Mouse (Mus musculus) kidney, adult 2 months (tissue): ENCODE measurements around the gene Iscu. TPM values are rescaled to one million over a fixed set of nuclear protein-coding genes. Genes with fewer than 3 reads are reported as not detected.
A peak's percentile ranks its signal among the peaks of the same experiment; 100 is the strongest.

Experiments used
- DNase-seq: peaks from one replicate; pipeline ENCODE4 v3.0.0; 2021
- H3K27ac ChIP-seq: fragments of 200-500 bp; 2 replicates; pipeline ENCODE4 v1.5.1; 2012; ENCODE audit warnings: low read depth, low read length, control low read depth, inconsistent platforms; ENCODE audit not compliant: insufficient read depth
- H3K27me3 ChIP-seq: fragments of 200-500 bp; replicated peaks from 2 replicates; pipeline ENCODE4 v1.6.1; 2012; ENCODE audit warnings: mild to moderate bottlenecking, moderate library complexity, low read length, inconsistent platforms; ENCODE audit not compliant: control insufficient read depth, insufficient read depth
- H3K36me3 ChIP-seq: fragments of 200-500 bp; 2 replicates; pipeline ENCODE4 v1.6.1; 2012; ENCODE audit warnings: mild to moderate bottlenecking, moderate library complexity, low read length, inconsistent platforms; ENCODE audit not compliant: control insufficient read depth, insufficient read depth
- H3K4me1 ChIP-seq: fragments of 200-500 bp; 2 replicates; pipeline ENCODE4 v1.6.1; 2011; ENCODE audit warnings: low read length; ENCODE audit not compliant: control insufficient read depth, insufficient read depth
- H3K4me3 ChIP-seq: fragments of 200-500 bp; 2 replicates; pipeline ENCODE4 v1.5.1; 2011; ENCODE audit warnings: mild to moderate bottlenecking, low read depth, low read length, control low read depth; ENCODE audit not compliant: insufficient read depth
- CTCF ChIP-seq: fragments of 200-500 bp; conservative IDR thresholded peaks from 2 replicates; pipeline ENCODE4 v1.5.1; 2011; ENCODE audit warnings: low read depth, mild to moderate bottlenecking, control low read depth, low read length, moderate library complexity, mixed read lengths; ENCODE audit not compliant: insufficient read depth, insufficient read length
- POLR2A ChIP-seq: fragments of 200-500 bp; IDR thresholded peaks from one replicate; pipeline ENCODE4 v1.6.1; 2011; ENCODE audit warnings: low read depth, low read length, control low read depth
- WGBS: fragments of 180-500 bp; shearing (Covaris S2); methylation state at CpG from one replicate; pipeline ENCODE4 v1.1.7; 2018; 5-methylcytosine and 5-hydroxymethylcytosine counted together
- polyA plus RNA-seq: library from polyadenylated mRNA; depleted of rRNA; stranded (reverse); fragments of >200 nt; gene quantifications from 2 replicates; pipeline ENCODE4 v1.2.3, GENCODE M21; 2012

The Iscu gene
- polyA plus RNA-seq, 1 experiment: 370 TPM

DNA sequence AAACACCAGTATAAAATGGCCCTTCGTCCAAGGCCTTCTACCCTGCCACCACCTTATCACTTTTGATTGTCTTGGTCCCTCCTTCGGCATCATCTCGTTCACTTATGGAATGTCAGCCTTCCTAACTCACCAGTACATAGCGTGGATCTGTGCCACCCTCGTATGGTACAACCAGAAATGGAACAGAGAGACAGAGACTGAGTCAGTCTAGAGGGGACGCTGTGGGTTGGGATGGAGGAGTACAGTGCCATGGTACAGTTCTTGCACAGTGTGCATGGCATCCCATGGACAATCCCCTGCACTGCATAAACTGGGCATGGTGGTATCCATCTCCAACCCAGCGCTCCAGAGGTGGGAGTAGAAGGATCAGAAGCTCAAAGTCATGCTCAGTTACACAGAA lies 43.9 kb upstream of the Iscu start:
- no peaks in the 10 kb centered on the region for H3K4me1 ChIP-seq
- TF ChIP-seq POLR2A (no peak), CTCF (no peak)
- no peak for DNase-seq
- H3K36me3 ChIP-seq: no peaks in the 10 kb centered on the region
- H3K27ac ChIP-seq: no peak overlapping the region
- H3K27me3 ChIP-seq: no peaks in the 10 kb centered on the region
- WGBS: 85% methylated on average over 7 of the region's 7 CpGs
- H3K4me3 ChIP-seq: no peak overlapping the region

DNA sequence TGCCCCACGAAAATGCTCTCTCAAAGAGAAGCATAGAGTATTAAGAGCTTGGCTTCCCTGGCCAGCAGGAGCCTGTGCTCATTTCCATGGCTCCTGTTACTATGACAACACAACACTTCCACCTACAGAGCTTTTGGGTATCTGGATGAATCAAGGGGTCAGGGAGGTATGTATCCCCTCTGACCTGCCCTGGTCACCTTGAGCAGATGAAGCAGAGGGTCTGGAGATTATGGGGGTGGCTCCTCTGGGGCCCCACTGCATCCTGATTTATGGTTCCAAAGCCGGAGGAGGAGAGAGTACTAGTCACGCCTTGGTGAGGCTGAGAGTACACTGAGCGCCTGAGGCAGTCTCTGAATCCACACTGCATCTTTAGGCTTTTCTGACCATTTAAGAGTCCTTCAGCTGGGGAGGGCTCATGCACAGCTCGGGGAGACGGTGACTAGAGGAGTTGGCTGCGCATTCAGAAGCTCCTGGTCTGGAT lies 41.9 kb upstream of the Iscu start:
- Histone ChIP-seq H3K4me1 (no peaks in the 10 kb centered on the region), H3K27me3 (no peaks in the 10 kb centered on the region), H3K4me3 (no peak overlapping the region), H3K27ac (no peak overlapping the region), H3K36me3 (no peaks in the 10 kb centered on the region)
- TF ChIP-seq POLR2A (no peak), CTCF (no peak)
- WGBS: 31% methylated on average over 7 of the region's 7 CpGs
- DNase-seq: no peak

DNA sequence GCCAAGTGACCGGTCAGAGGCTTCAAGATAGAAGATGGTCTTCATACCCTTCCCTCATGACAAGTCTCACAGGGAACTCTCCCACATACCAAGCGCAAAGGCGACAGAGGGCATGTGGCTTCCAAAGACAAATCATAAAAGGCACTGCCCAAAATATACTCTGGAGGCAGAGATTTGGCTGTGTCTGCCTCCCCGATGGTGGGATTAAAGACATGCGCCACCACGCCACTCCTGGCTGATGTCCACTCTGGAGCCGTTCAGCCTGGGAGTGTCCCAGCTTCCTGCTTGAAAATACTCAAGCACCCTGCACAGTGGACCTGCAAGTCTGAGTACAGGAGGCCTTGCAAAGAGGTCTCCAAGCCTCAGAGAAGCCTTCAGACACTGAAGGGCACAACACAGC lies 41.4 kb upstream of the Iscu start:
- 80% methylated on average over 7 of the region's 7 CpGs for WGBS
- no peaks in the 10 kb centered on the region for H3K36me3 ChIP-seq
- no peak for DNase-seq
- no peak overlapping the region for H3K27ac ChIP-seq
- no peak for TF ChIP-seq POLR2A
- no peak for TF ChIP-seq CTCF
- H3K27me3 ChIP-seq: no peaks in the 10 kb centered on the region
- no peak overlapping the region for H3K4me3 ChIP-seq
- peaks cover under 1% of the 10 kb centered on the region; the same call in 1 of the 2 replicates for H3K4me1 ChIP-seq

DNA sequence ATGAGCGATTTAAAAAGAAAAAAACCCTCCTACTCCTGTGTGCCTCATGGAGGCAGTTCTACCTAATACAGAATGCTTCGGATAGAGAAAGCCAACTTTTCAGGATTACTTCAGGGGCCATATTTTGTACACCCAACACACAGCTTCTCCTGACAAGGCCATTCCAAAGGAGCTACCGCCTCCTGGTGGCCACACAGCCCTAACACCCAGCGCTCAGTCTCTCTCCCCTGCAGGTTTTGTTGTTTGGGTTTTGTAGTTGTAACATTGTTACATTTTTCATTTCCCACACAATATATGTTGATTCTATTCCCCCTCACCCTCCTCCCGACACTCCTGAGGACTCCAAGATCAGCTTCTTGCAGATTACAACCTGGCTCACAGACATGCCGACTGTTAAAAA lies 40.4 kb upstream of the Iscu start:
- WGBS: 36% methylated on average over 6 of the region's 6 CpGs
- Histone ChIP-seq H3K27ac (no peak overlapping the region), H3K27me3 (no peaks in the 10 kb centered on the region), H3K36me3 (no peaks in the 10 kb centered on the region), H3K4me3 (no peak overlapping the region), H3K4me1 (peaks cover 4% of the 10 kb centered on the region; the same call in 1 of the 2 replicates)
- DNase-seq: peak; percentile 36
- TF ChIP-seq CTCF (peak; percentile 69), POLR2A (no peak)

DNA sequence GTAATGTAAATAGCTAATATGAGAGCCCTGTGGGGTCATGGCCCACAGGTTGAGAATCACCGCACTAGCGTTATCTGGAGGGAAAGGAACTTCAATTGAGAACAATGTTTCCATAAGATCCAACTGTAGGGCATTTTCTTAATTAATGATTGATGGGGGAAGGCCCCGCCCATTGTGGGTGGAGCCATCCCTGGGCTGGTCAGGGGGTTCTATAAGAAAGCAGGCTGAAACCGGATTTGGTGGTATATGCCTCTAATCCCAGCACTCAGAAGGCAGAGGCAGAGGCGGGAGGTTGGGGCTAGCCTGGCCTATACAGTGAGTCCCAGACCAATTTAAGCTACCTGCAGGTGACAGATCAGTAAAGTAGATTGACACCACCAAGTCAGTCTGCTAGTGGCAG lies 38.2 kb upstream of the Iscu start:
- no peak overlapping the region for H3K27ac ChIP-seq
- WGBS: 63% methylated on average over 5 of the region's 5 CpGs

DNA sequence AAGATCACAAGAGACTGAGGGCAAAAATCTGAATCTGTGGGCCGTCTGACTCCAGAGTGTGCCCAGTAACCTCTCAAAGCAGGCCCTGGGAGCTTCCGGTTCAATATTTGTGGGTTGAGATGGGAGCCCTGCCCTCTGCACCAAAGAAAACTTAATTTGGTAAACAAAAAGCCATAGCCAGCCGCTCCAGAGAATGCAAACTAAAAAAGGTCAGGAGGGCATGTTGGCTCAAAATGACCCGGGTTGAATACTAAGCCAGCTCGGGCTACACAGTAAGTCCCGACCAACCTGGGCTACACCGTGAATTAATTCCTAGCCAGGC lies 37.6 kb upstream of the Iscu start:
- Histone ChIP-seq H3K36me3 (no peaks in the 10 kb centered on the region), H3K27me3 (no peaks in the 10 kb centered on the region), H3K4me1 (peaks cover 4% of the 10 kb centered on the region; the same call in 1 of the 2 replicates), H3K4me3 (peak overlapping the region; percentile 46), H3K27ac (peak overlapping the region; percentile 42)
- DNase-seq: no peak
- TF ChIP-seq POLR2A: no peak
- TF ChIP-seq CTCF: no peak
- 25% methylated on average over 7 of the region's 7 CpGs for WGBS

More for the DNA sequence above, 38.2 kb upstream of the Iscu start:
- H3K4me3 ChIP-seq: no peak overlapping the region
- DNase-seq: no peak
- no peaks in the 10 kb centered on the region for H3K36me3 ChIP-seq
- no peaks in the 10 kb centered on the region for H3K27me3 ChIP-seq
- peaks cover 4% of the 10 kb centered on the region; the same call in 1 of the 2 replicates for H3K4me1 ChIP-seq
- TF ChIP-seq CTCF: no peak
- no peak for TF ChIP-seq POLR2A

DNA sequence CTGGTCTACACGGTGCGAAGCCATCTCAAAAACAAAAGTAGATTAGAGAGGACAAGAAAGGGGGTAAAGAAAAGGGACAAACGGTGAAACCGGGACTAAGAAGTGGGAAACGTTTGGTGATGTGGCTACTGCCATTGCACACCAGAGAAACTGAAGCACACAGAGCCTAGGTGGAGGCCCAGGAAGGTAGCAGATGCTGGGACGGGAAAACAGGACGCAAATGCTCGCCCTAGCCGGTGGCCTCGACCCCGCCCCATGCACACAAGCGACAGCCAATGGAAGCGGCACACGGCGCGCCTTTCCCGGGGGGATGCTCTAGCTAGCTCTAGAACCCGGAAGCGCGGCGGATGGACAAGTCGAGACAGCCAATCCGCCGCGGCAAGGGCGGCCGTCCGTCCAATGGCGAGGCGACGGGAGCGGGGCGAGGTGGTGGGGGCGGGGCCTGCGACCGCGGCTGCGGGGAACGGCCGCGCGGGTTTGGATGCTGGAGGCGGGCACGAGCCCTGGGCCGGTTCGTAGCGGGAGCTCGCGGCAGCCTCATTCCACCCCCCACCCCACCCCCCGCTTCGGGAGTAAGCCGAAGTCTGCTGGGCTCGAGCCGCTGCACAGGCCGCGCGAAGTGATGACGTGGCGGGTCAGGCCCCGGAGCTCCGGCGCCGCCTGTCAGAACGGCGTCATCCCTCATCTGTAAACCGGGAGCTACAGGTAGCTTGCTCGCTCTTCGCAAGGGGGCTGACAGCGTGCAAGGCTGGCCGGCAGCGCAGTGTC lies 37.0 kb upstream of the Iscu start, which contains the start of gene Ficd:
Gene Ficd (plus strand): TSS at position 459 of the 768 bp plus-strand sequence.
- DNase-seq: peak; percentile 97
- no peak for TF ChIP-seq CTCF
- TF ChIP-seq POLR2A: peak; percentile 41
- WGBS: under 1% methylated on average over 71 of the region's 71 CpGs
- Histone ChIP-seq H3K36me3 (no peaks in the 10 kb centered on the region), H3K4me1 (peaks cover 4% of the 10 kb centered on the region; the same call in 1 of the 2 replicates), H3K27me3 (no peaks in the 10 kb centered on the region), H3K4me3 (peak within 1 kb of the TSS; percentile 77), H3K27ac (peak within 1 kb of the TSS; percentile 42)
